Mouse (Mus musculus): Measurements from ENCODE around the gene Ttc13. TPM values are rescaled to one million over a fixed set of nuclear protein-coding genes. Genes with fewer than 3 reads are reported as not detected.

The Ttc13 gene
- polyA plus RNA-seq, 1 experiment from 2014 or later, result 27.5 TPM

- Histone ChIP-seq H3K4me3 (ENCODE audit: low read length) (no peak overlapping the region), H3K4me2 (ENCODE audit: low read depth, low read length) (peak overlapping the region; percentile 94), H3K9ac (ENCODE audit: low read length) (no peak overlapping the region), H3K36me3 (ENCODE audit: control insufficient read depth, insufficient read depth) (no peaks in the 10 kb centered on the region), H3K27me3 (ENCODE audit: control insufficient read depth, insufficient read depth, low read length) (peaks cover 37% of the 10 kb centered on the region), H3K4me1 (ENCODE audit: control insufficient read depth, insufficient read depth, low read length) (peaks cover 12% of the 10 kb centered on the region), H3K27ac (ENCODE audit: low read length) (no peak overlapping the region), H3K9me3 (replicated peaks; ENCODE audit: control insufficient read depth, low read length) (no peaks in the 10 kb centered on the region)
- no peak for ATAC-seq (replicated peaks; ENCODE audit: extremely low read depth, insufficient read depth, low FRiP score)
- whole genome bisulfite sequencing, result 50% methylated on average over 21 of the region's 21 CpGs
These were observed 30.6 kb upstream of the Ttc13 start for GRCm38 (mm10) chr8:124752325-124752862.

- H3K9ac ChIP-seq (ENCODE audit: low read length), result peak within 1 kb of the TSS; percentile 68
- peak; percentile 84 for ATAC-seq (replicated peaks; ENCODE audit: extremely low read depth, insufficient read depth, low FRiP score)
- H3K4me3 ChIP-seq (ENCODE audit: low read length), result peak within 1 kb of the TSS; percentile 68
- no peaks in the 10 kb centered on the region for H3K9me3 ChIP-seq (replicated peaks; ENCODE audit: control insufficient read depth, low read length)
- H3K4me2 ChIP-seq (ENCODE audit: low read depth, low read length), result peak within 1 kb of the TSS; percentile 94
- H3K36me3 ChIP-seq (ENCODE audit: control insufficient read depth, insufficient read depth), result no peaks in the 10 kb centered on the region
- peaks cover 37% of the 10 kb centered on the region for H3K27me3 ChIP-seq (ENCODE audit: control insufficient read depth, insufficient read depth, low read length)
- peaks cover 12% of the 10 kb centered on the region for H3K4me1 ChIP-seq (ENCODE audit: control insufficient read depth, insufficient read depth, low read length)
- no peak within 1 kb of the TSS for H3K27ac ChIP-seq (ENCODE audit: low read length)
- WGBS, result under 1% methylated on average over 41 of the region's 41 CpGs
These were observed 30.0 kb upstream of the Ttc13 start, which contains the start of gene Fam89a for GRCm38 (mm10) chr8:124751709-124752173. TSS of gene Fam89a (minus strand) at chr8:124751832.

GRCm38 (mm10) chr8:124751191-124751590 is 29.4 kb upstream of the Ttc13 start:
- Histone ChIP-seq H3K4me3 (ENCODE audit: low read length) (peak overlapping the region; percentile 68), H3K36me3 (ENCODE audit: control insufficient read depth, insufficient read depth) (no peaks in the 10 kb centered on the region), H3K27ac (ENCODE audit: low read length) (no peak overlapping the region), H3K4me1 (ENCODE audit: control insufficient read depth, insufficient read depth, low read length) (peaks cover 12% of the 10 kb centered on the region), H3K27me3 (ENCODE audit: control insufficient read depth, insufficient read depth, low read length) (peaks cover 37% of the 10 kb centered on the region), H3K9me3 (replicated peaks; ENCODE audit: control insufficient read depth, low read length) (no peaks in the 10 kb centered on the region), H3K4me2 (ENCODE audit: low read depth, low read length) (peak overlapping the region; percentile 94), H3K9ac (ENCODE audit: low read length) (peak overlapping the region; percentile 68)
- peak; percentile 25; the same call in 1 of the 2 replicates for ATAC-seq (replicated peaks; ENCODE audit: extremely low read depth, insufficient read depth, low FRiP score)
- under 1% methylated on average over 31 of the region's 31 CpGs for WGBS

- no peak for ATAC-seq (replicated peaks; ENCODE audit: extremely low read depth, insufficient read depth, low FRiP score)
- Histone ChIP-seq H3K4me1 (ENCODE audit: control insufficient read depth, insufficient read depth, low read length) (peaks cover 5% of the 10 kb centered on the region; the same call in 1 of the 2 replicates), H3K27me3 (ENCODE audit: control insufficient read depth, insufficient read depth, low read length) (peaks cover 23% of the 10 kb centered on the region), H3K9me3 (replicated peaks; ENCODE audit: control insufficient read depth, low read length) (no peaks in the 10 kb centered on the region), H3K36me3 (ENCODE audit: control insufficient read depth, insufficient read depth) (no peaks in the 10 kb centered on the region), H3K4me3 (ENCODE audit: low read length) (no peak overlapping the region), H3K27ac (ENCODE audit: low read length) (no peak overlapping the region), H3K4me2 (ENCODE audit: low read depth, low read length) (no peak overlapping the region), H3K9ac (ENCODE audit: low read length) (no peak overlapping the region)
- 67% methylated on average over 13 of the region's 13 CpGs for WGBS
These were observed 24.9 kb upstream of the Ttc13 start for GRCm38 (mm10) chr8:124746661-124747060.

GRCm38 (mm10) chr8:124739268-124739667 is 17.5 kb upstream of the Ttc13 start:
- Histone ChIP-seq H3K36me3 (ENCODE audit: control insufficient read depth, insufficient read depth) (peaks cover 16% of the 10 kb centered on the region), H3K9me3 (replicated peaks; ENCODE audit: control insufficient read depth, low read length) (no peaks in the 10 kb centered on the region), H3K4me2 (ENCODE audit: low read depth, low read length) (no peak overlapping the region), H3K9ac (ENCODE audit: low read length) (no peak overlapping the region), H3K4me3 (ENCODE audit: low read length) (no peak overlapping the region), H3K27ac (ENCODE audit: low read length) (no peak overlapping the region), H3K4me1 (ENCODE audit: control insufficient read depth, insufficient read depth, low read length) (no peaks in the 10 kb centered on the region), H3K27me3 (ENCODE audit: control insufficient read depth, insufficient read depth, low read length) (no peaks in the 10 kb centered on the region)
- 85% methylated on average over 1 of the region's 1 CpGs for WGBS
- no peak for ATAC-seq (replicated peaks; ENCODE audit: extremely low read depth, insufficient read depth, low FRiP score)

GRCm38 (mm10) chr8:124735371-124735911 is 13.7 kb upstream of the Ttc13 start:
- Histone ChIP-seq H3K4me2 (ENCODE audit: low read depth, low read length) (no peak overlapping the region), H3K27ac (ENCODE audit: low read length) (no peak overlapping the region), H3K4me1 (ENCODE audit: control insufficient read depth, insufficient read depth, low read length) (no peaks in the 10 kb centered on the region), H3K27me3 (ENCODE audit: control insufficient read depth, insufficient read depth, low read length) (no peaks in the 10 kb centered on the region), H3K36me3 (ENCODE audit: control insufficient read depth, insufficient read depth) (peaks cover 49% of the 10 kb centered on the region), H3K4me3 (ENCODE audit: low read length) (no peak overlapping the region), H3K9me3 (replicated peaks; ENCODE audit: control insufficient read depth, low read length) (no peaks in the 10 kb centered on the region), H3K9ac (ENCODE audit: low read length) (no peak overlapping the region)
- WGBS, result 61% methylated on average over 3 of the region's 3 CpGs
- no peak for ATAC-seq (replicated peaks; ENCODE audit: extremely low read depth, insufficient read depth, low FRiP score)

GRCm38 (mm10) chr8:124732828-124733227 is 11.0 kb upstream of the Ttc13 start:
- no peak overlapping the region for H3K9ac ChIP-seq (ENCODE audit: low read length)
- no peaks in the 10 kb centered on the region for H3K27me3 ChIP-seq (ENCODE audit: control insufficient read depth, insufficient read depth, low read length)
- peaks cover 64% of the 10 kb centered on the region for H3K36me3 ChIP-seq (ENCODE audit: control insufficient read depth, insufficient read depth)
- no peak for ATAC-seq (replicated peaks; ENCODE audit: extremely low read depth, insufficient read depth, low FRiP score)
- no peaks in the 10 kb centered on the region for H3K4me1 ChIP-seq (ENCODE audit: control insufficient read depth, insufficient read depth, low read length)
- H3K27ac ChIP-seq (ENCODE audit: low read length), result no peak overlapping the region
- H3K4me3 ChIP-seq (ENCODE audit: low read length), result no peak overlapping the region
- no peak overlapping the region for H3K4me2 ChIP-seq (ENCODE audit: low read depth, low read length)
- 82% methylated on average over 8 of the region's 8 CpGs for WGBS
- H3K9me3 ChIP-seq (replicated peaks; ENCODE audit: control insufficient read depth, low read length), result no peaks in the 10 kb centered on the region

GRCm38 (mm10) chr8:124724301-124724700 is 2.5 kb upstream of the Ttc13 start:
- peaks cover 21% of the 10 kb centered on the region for H3K4me1 ChIP-seq (ENCODE audit: control insufficient read depth, insufficient read depth, low read length)
- peaks cover 14% of the 10 kb centered on the region for H3K36me3 ChIP-seq (ENCODE audit: control insufficient read depth, insufficient read depth)
- H3K9me3 ChIP-seq (replicated peaks; ENCODE audit: control insufficient read depth, low read length), result no peaks in the 10 kb centered on the region
- H3K4me3 ChIP-seq (ENCODE audit: low read length), result no peak overlapping the region
- no peak overlapping the region for H3K9ac ChIP-seq (ENCODE audit: low read length)
- no peak for ATAC-seq (replicated peaks; ENCODE audit: extremely low read depth, insufficient read depth, low FRiP score)
- no peak overlapping the region for H3K4me2 ChIP-seq (ENCODE audit: low read depth, low read length)
- H3K27me3 ChIP-seq (ENCODE audit: control insufficient read depth, insufficient read depth, low read length), result no peaks in the 10 kb centered on the region
- H3K27ac ChIP-seq (ENCODE audit: low read length), result no peak overlapping the region
- 91% methylated on average over 7 of the region's 7 CpGs for WGBS

All from heart, embryonic 16.5 days (tissue).